Mouse (Mus musculus): ENCODE measurements around the gene Glb1. TPM values are rescaled to one million over a fixed set of nuclear protein-coding genes. Genes with fewer than 3 reads are reported as not detected.

The Glb1 gene
- total and polyA plus RNA-seq, 3 experiments = 7.0 to 15.7 TPM; not detected in 1

DNA sequence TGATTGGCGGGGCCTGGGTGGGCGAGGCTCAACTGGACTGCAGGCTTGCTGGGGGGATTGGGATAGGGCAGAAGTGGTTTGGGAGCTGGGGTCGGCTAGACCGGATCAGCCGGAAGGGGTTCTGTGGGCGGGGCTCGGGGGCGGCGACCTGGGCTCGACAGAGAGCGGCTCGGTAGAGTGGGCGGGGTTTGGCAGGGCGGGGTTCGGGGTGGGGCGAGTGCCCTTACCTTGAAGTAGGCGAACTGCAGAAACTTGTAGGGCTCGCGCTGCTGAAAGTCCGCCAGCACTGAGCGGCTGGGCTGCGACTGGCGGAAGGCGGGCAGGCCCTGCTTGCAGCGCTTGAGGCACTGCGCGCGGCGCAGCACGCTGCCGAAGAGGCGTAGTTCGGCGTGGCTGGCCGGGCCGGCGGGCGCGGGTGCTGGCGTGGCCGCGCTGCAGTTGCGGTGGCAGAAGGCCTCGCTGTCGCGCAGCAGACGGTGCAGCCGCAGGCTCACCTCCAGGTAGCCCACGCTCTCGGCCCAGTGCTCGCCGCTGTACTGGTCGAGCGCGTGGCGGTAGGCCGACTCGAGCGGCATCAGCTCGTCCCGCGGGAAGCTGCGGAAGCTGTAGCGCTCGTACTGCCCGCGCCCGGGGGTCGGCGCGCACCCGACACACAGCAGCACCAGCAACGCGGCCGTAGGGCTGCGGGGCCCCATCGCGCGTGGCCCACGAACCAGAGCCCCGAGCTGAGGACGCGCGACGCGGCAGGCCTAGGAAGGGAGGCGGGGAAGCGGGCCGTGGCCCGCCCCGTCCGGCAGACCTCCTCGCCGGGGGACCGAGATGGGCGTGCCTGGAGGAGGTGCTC is 10.7 kb upstream of the Glb1 start, which contains the start of gene Crtap (continued):
- TF ChIP-seq CHD2 (IDR thresholded peaks at IDR 0.05; ENCODE audit: low read length) (no peak), EP300 (IDR thresholded peaks at IDR 0.05; ENCODE audit: low read depth in 1 of 2, low read length in 2 of 2) (no peak), GABPA (IDR thresholded peaks at IDR 0.05; ENCODE audit: low read depth, low read length) (no peak), MYB (IDR thresholded peaks at IDR 0.05; ENCODE audit: low read depth, low read length) (no peak), RAD21 (IDR thresholded peaks at IDR 0.05; ENCODE audit: low read depth, low read length) (no peak), NRF1 (IDR thresholded peaks at IDR 0.05; ENCODE audit: insufficient read depth, low read depth, low read length, poor library complexity, severe bottlenecking) (no peak), UBTF (IDR thresholded peaks at IDR 0.05; ENCODE audit: borderline replicate concordance, insufficient read depth, low read depth, low read length) (no peak), TBP (IDR thresholded peaks at IDR 0.05; ENCODE audit: low read depth, low read length) (no peak), ZNF384 (IDR thresholded peaks at IDR 0.05; ENCODE audit: low read depth, low read length) (no peak), ZMIZ1 (IDR thresholded peaks at IDR 0.05; ENCODE audit: low read depth, low read length) (peak; percentile 66; the same call in 1 of the 2 replicates), ZC3H11A (IDR thresholded peaks at IDR 0.05; ENCODE audit: low read depth, low read length) (no peak), SIN3A (IDR thresholded peaks at IDR 0.05; ENCODE audit: low read length) (no peak; the same call in none of the 2 replicates)

GRCm38 (mm10) chr9:114390749-114391075 is 10.2 kb upstream of the Glb1 start:
- Histone ChIP-seq H3K4me1 (ENCODE audit: control insufficient read depth in 1 of 2, insufficient read depth in 2 of 2, low read length in 2 of 2) (peaks cover 10 to 21% of the 10 kb centered on the region in 2 experiments), H3K79me2 (ENCODE audit: control insufficient read depth, insufficient read depth, low read length, poor library complexity) (peaks cover 8% of the 10 kb centered on the region), H3K36me3 (ENCODE audit: control insufficient read depth in 1 of 2, insufficient read depth in 2 of 2, low read length in 2 of 2) (peaks cover 0 to 16% of the 10 kb centered on the region in 2 experiments; a peak in 2 of 4 replicates), H3K9me3 (replicated peaks; ENCODE audit: insufficient read depth, low read length) (no peaks in the 10 kb centered on the region), H3K9ac (ENCODE audit: control insufficient read depth, low read depth, low read length, poor library complexity, severe bottlenecking) (peak overlapping the region; percentile 86), H3K4me3 (ENCODE audit: control insufficient read depth in 1 of 2, insufficient read depth in 1 of 2, low read depth in 2 of 2, low read length in 2 of 2) (peak overlapping the region; percentile 71 to 81), H3K27ac (ENCODE audit: control insufficient read depth, low read depth, low read length) (no peak overlapping the region), H3K27me3 (ENCODE audit: control insufficient read depth in 1 of 2, insufficient read depth in 2 of 2, low read length in 2 of 2) (no peaks in the 10 kb centered on the region)
- DNase-seq (ENCODE audit: low read depth, low spot score) = no peak
- TF ChIP-seq NRF1 (IDR thresholded peaks at IDR 0.05; ENCODE audit: insufficient read depth, low read depth, low read length, poor library complexity, severe bottlenecking) = no peak
- no peak for TF ChIP-seq ZMIZ1 (IDR thresholded peaks at IDR 0.05; ENCODE audit: low read depth, low read length)
- no peak for TF ChIP-seq MAX (IDR thresholded peaks at IDR 0.05; ENCODE audit: low read length)
- no peak for TF ChIP-seq MYB (IDR thresholded peaks at IDR 0.05; ENCODE audit: low read depth, low read length)
- TF ChIP-seq GABPA (IDR thresholded peaks at IDR 0.05; ENCODE audit: low read depth, low read length) = no peak
- TF ChIP-seq ZNF384 (IDR thresholded peaks at IDR 0.05; ENCODE audit: low read depth, low read length) = no peak
- no peak for TF ChIP-seq RCOR1 (IDR thresholded peaks at IDR 0.05; ENCODE audit: low read depth, low read length)
- TF ChIP-seq HCFC1 (IDR thresholded peaks at IDR 0.05; ENCODE audit: low read depth, low read length) = no peak
- TF ChIP-seq ZC3H11A (IDR thresholded peaks at IDR 0.05; ENCODE audit: low read depth, low read length) = no peak
- TF ChIP-seq POLR2A (IDR thresholded peaks at IDR 0.05; ENCODE audit: control insufficient read depth in 1 of 2, insufficient read depth in 1 of 2, low read depth in 1 of 2, low read length in 2 of 2, poor library complexity in 1 of 2) = no peak
- no peak for TF ChIP-seq TAL1 (IDR thresholded peaks at IDR 0.05; ENCODE audit: low read length)

Data from MEL (cell line).